Mouse (Mus musculus) adrenal gland, postnatal 14 days (tissue): ENCODE data around the gene Cnnm3. TPM values are rescaled to one million over a fixed set of nuclear protein-coding genes. Genes with fewer than 3 reads are reported as not detected.

Experiments used
- DNase-seq: peaks from one replicate; pipeline ENCODE4 v3.0.0; 2021; ENCODE audit warnings: mixed read lengths
- total RNA-seq: library from RNA; stranded (reverse); gene quantifications from 2 replicates; pipeline ENCODE4 v1.2.3, GENCODE M21; 2021

Cnnm3 gene
- total RNA-seq, 1 experiment from 2014 or later = 26.3 TPM

- DNase-seq = no peak
These were observed 14.4 kb upstream of the Cnnm3 start for GRCm38 (mm10) chr1:36497312-36497711.

- DNase-seq = peak; percentile 77
These were observed 10.4 kb upstream of the Cnnm3 start for GRCm38 (mm10) chr1:36501261-36501660.

GRCm38 (mm10) chr1:36508238-36508637 lies 3.4 kb upstream of the Cnnm3 start:
- no peak for DNase-seq

- peak; percentile 69 for DNase-seq
These were observed 660 bp downstream of the Cnnm3 start for GRCm38 (mm10) chr1:36512089-36512965.

GRCm38 (mm10) chr1:36512966-36513280 lies 1.3 kb downstream of the Cnnm3 start:
- DNase-seq = no peak

- DNase-seq = no peak
These were observed 1.6 kb downstream of the Cnnm3 start for GRCm38 (mm10) chr1:36513310-36513709.

- DNase-seq = peak; percentile 56
These were observed 2.1 kb downstream of the Cnnm3 start for GRCm38 (mm10) chr1:36513718-36514117.

- DNase-seq = peak; percentile 18
These were observed 6.6 kb downstream of the Cnnm3 start for GRCm38 (mm10) chr1:36518259-36518658.

GRCm38 (mm10) chr1:36519626-36520025 lies 8.0 kb downstream of the Cnnm3 start:
- DNase-seq = no peak

- DNase-seq = no peak
These were observed 10.5 kb downstream of the Cnnm3 start for GRCm38 (mm10) chr1:36522210-36522609.

- no peak for DNase-seq
These were observed 11.8 kb downstream of the Cnnm3 start for GRCm38 (mm10) chr1:36523332-36524013.

GRCm38 (mm10) chr1:36524058-36524457 lies 12.4 kb downstream of the Cnnm3 start:
- DNase-seq = no peak

- DNase-seq = no peak
These were observed 14.1 kb downstream of the Cnnm3 start for GRCm38 (mm10) chr1:36525774-36526173.

- no peak for DNase-seq
These were observed 15.2 kb downstream of the Cnnm3 start for GRCm38 (mm10) chr1:36526903-36527302.

GRCm38 (mm10) chr1:36528351-36528750 lies 16.7 kb downstream of the Cnnm3 start:
- DNase-seq = peak; percentile 45

- no peak for DNase-seq
These were observed 17.6 kb downstream of the Cnnm3 start for GRCm38 (mm10) chr1:36529274-36529673.

GRCm38 (mm10) chr1:36529875-36530274 lies 18.2 kb downstream of the Cnnm3 start:
- no peak for DNase-seq

- no peak for DNase-seq
These were observed 18.8 kb downstream of the Cnnm3 start for GRCm38 (mm10) chr1:36530485-36530884.

- DNase-seq = peak; percentile 46
These were observed 19.3 kb downstream of the Cnnm3 start for GRCm38 (mm10) chr1:36530962-36531361.

GRCm38 (mm10) chr1:36531461-36531860 lies 19.8 kb downstream of the Cnnm3 start:
- no peak for DNase-seq

- no peak for DNase-seq
These were observed 21.9 kb downstream of the Cnnm3 start for GRCm38 (mm10) chr1:36533546-36533945.

- no peak for DNase-seq
These were observed 23.0 kb downstream of the Cnnm3 start for GRCm38 (mm10) chr1:36534595-36535058.
